Mouse (Mus musculus): ENCODE data around the gene Dpysl5.

The Dpysl5 gene

GRCm38 (mm10) chr5:30824124-30824988 is 113.0 kb downstream of the Dpysl5 start:
- no peak for DNase-seq

- no peak for DNase-seq
These were observed 113.8 kb downstream of the Dpysl5 start for GRCm38 (mm10) chr5:30825166-30825565.

- DNase-seq: no peak
These were observed 114.5 kb downstream of the Dpysl5 start for GRCm38 (mm10) chr5:30825821-30826220.

- no peak for DNase-seq
These were observed 122.1 kb downstream of the Dpysl5 start for GRCm38 (mm10) chr5:30833416-30833815.

GRCm38 (mm10) chr5:30839731-30840130 is 128.4 kb downstream of the Dpysl5 start:
- DNase-seq: no peak

- no peak for DNase-seq
These were observed 130.5 kb downstream of the Dpysl5 start for GRCm38 (mm10) chr5:30841896-30842295.
